Mouse (Mus musculus) thymus, postnatal 25 days (tissue): ENCODE measurements around the gene Tspan14.

Experiments
- DNase-seq: peaks from one replicate; pipeline ENCODE4 v3.0.0; 2022

Gene Tspan14

DNA sequence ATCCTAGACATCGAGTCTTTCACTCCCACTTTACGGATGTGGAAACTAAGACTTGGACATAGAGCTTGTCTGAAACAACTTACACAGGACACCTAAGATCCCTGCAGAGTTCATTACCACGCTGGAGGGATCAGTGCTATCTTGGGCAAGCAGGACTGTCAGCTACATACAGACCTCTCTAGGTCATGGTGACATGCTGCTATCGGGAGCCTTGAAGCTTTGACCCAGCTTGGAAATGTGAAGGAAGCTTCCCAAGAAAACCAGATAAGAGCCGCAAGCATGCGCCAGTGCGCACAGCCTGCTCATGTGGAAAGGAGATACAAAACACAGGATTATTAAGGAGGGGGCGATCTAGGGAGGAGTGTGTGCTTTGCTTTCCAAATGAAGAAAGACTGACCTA is 50.8 kb downstream of the Tspan14 start:
- no peak for DNase-seq

DNA sequence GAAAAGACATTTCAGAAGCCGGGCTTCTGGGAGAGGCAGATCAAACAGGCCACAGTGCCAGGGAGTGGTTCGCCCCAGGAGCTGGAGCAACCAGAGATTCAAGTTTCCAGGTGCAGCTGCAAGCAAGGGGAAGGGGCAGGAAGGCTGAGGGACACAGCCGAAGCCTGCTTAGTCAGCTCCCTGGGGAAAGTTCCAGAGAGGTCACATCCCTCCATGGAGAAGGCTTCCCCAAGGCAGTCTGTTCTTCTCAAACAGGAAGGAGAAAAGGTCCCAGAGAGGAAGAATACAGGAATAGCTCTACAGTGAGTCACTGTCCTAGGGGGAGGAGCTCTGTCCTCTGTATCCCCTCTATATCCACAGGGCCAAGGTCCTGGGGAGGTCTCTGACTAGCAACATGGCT is 51.9 kb downstream of the Tspan14 start:
- DNase-seq: no peak

DNA sequence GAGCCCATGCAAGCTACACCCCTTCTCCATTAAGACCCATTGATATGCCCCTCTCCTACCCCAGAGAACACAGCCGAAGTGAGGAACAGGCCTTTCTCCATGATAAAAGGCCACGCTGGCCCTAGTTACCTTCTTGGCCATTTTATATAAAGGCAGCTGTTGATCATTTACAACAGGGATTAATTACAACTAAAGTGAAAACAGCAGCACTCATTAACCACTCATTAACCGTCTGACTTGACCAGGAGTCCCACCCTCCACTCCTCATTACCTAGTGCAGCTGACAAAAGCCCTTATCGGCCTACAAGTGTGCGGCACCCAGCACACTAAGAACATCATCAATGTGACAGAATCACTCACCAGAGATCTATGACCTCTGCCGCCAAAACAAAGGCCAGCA is 52.9 kb downstream of the Tspan14 start:
- DNase-seq: no peak

DNA sequence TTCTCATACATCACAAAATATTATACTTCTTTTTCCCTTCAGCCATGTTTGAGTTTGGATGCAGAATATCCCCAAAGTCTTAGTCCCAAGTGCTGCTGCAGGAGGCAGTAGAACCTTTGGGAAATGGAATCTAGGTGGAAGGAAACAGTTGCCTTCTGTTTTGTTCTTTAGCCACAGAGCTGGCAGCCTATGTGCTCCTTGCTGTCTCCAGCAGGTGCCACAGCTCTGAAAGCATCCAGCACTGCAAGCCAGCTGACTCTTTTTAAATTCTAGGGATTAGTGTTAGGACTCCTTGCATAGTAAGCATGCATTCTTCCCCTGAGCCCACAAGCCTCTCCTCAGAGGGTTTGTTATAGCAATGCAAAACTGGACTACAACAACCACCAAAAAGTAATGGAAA is 55.1 kb downstream of the Tspan14 start:
- DNase-seq: no peak

DNA sequence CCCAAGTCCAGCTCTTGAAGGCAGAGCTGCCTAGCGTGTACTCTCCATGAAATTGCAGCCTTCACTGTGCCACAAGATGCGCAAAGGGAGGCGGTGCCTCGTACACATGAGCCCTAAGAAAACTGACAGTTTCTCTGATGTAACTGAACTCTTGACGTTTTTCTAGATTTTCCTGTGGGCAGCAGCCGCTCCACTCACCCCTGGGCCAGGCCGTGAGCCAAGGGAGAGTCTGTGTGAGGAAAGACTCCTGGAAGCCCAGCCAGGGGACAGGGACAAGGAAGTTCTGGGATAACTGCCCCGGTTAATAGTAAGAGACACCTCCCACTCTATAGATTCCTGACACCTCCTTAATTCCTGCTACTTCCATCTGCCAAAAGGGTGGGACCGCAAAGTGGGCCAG is 57.8 kb downstream of the Tspan14 start:
- no peak for DNase-seq

DNA sequence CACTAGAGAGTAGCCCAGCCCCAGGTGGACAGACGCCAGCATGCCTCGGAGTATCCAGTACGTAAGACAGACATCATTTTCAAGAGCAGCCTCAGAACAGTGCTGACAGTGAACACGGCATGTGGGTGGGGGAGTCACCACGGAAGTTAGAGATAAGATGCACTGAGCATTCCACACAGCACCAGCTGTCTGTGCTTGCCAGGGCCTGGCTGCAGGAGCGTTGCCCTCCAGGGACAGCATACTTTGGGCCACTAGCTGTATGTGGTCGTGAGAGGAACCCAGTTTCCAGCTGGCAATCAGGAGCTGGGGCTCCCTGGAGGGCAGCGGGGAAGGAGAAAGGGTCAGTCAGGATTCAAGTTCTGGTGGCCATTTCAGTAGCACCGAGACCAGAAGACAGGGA is 59.8 kb downstream of the Tspan14 start:
- no peak for DNase-seq

DNA sequence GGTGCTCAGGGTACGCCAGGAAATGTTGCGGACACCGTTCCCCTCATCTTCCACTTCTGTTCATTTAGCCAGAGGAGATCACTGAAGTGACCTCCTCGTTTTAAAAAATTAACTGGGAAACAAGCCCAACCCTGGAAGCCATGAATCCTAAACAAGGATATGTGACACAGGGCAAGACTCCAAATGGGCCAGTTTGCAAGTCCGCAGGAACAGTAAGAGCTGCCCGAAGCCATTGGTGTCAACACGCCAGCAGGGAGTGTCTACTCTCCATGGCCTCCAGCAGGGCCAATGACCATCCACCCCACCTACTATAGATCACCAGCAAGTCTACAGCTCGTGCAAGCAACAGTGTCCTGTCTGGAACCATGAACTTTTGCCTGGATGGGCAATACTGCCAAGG is 60.8 kb downstream of the Tspan14 start:
- no peak for DNase-seq

DNA sequence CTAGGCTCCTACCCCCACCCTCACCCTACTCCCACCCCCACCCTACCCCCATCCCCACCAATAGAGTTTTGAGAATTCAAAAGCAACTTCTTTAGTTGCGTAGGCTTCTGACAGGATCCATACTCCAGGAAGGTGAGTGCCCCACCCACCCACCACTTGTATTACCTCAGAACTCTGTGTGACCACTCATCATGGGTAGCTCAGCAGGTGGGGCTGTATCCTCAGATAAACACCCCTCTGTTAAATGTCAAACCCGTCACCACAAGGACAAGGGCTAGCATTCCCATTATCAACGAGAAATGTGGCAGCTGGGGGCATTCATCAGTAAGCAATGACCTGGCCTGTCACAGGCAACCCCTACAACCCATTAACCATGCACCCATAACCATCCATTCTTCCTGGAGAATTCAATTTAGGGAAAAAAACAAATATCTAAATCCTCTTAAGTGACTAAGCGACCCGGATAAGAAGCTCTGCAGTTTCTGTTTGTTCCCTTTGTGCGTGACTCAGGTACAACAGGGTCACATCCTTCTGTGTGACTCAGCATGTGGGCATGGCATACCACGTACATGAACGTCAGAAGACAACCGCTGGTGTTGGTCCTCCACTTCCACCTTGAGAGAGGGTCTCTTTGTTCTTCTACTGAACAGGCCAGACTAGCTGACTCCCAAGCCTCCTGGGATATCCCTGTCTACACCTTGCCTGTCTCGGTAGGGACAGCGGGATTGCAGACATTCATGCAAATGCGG is 64.1 kb downstream of the Tspan14 start:
- no peak for DNase-seq

DNA sequence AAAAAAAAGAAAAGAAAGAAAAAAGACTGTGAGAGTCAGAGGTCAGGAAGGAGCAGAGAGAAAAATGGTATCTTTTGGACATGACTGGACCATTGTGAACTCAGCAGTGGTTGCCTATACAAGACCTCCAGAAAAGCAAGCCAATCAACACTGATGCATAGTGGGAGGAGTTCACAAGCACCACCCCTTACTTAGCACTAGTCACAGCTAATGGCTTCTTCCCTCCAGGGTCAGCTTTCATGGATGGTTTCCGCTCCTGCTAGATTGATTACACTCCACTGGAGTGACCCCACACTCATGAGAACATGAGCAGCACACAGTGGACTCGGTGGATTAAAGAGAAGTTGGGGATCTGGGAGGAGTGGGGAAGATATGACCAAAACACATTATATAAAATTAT is 66.3 kb downstream of the Tspan14 start:
- DNase-seq: no peak

DNA sequence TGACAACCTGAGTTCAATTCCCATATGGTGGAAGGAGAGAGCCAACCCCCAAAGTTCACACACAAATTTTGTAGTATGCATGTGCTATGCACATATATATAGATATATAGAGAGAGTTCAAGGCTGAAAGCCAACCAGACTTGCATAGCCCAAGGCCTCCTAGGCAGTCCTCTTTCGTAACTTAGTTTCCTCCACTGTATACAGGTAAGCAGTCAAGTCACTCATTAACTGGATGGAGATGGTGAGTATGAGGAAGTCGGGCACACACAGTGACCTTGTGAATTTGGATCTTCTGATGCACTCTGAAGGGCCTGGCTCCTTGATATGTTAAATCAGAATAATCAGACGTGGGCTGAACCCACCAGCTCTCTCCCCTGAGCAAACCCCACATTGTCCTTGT is 68.7 kb downstream of the Tspan14 start:
- DNase-seq: no peak

DNA sequence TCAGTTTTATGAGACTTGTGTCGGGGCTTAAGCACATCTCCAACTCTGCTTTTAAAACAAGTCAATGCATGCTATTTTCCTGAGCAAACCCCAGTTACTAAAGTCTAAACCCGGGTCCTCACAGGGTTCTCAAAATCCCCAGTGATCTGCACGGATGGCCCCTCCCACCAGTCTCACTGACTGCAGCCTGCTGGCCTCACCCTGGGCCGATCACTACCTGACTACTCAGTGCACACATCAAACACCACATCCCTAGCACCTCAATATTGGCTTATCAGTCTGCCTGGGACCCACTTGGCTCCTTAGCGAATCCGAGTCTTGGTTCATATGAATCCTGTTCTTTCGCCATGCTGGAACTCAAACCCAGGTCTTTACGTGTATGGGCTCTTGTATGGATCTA is 70.9 kb downstream of the Tspan14 start:
- DNase-seq: no peak

DNA sequence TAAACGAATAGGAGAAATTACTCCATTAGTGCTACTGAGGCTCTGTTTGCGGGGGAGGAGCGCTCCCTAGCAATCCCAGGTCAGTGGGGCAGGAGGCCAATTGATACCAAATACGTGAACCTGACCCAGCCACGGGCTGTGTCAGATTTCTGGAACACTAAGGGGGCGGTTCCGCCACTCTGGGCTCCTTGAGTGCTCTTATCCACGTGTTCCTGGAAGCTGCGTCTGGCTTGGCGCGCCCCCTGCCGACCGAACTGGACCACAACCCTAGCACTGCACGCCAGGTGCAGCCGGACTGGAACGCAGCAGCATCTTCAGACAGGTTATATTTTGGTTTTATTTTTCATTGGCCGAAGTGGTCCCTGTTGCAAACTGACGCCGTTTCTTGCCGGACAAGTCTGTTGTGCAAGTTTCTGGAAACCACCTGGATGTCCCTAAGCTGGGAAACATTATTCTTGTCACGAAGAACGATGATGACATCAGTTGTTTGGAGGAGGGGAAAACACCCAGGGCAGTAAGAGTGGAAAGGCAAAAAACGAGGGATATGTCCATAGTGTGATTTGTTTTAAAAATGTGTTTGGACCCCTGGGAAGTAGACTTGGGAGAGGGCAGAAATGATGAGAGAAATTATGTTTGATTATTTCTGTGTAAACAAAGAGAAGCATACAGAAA is 71.9 kb downstream of the Tspan14 start:
- DNase-seq: peak; percentile 66

DNA sequence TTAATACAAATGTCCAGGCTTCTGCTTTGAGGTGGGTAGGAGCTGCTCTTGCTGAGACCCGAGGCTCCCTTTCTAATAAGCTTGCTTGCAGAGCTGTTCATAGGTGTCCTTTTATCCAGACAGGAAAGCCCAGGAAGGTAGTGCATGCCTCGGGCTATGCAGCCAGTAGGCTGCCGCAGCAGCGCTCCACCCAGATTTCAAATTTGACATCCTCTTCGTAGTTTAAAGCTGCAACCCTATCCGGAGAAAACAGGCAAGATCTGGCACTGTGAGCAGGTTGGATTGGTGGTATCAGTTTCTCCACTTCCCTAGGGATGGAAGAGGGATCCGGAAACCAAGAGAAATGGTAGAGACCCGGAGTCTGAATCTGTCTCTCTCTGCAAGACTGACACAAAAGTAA is 72.7 kb downstream of the Tspan14 start:
- DNase-seq: no peak

DNA sequence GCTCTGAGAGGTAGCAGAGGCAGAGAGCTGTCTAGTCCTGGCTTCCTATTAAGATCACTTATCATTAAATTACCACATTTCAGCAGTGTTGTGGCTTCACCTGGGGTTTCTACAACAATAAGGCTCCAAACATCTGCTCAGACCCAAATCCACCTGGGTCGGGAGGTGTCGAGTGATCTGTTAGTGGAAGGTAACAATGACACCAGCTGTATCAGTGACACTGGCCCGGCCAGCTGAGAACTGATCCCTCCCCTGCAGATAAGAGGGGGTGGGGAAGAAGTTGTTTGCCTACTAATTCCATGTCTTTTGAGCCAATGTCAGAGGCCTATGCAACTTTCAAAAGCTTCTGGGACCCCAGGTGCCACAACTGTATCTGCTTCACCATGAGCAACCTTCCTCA is 73.4 kb downstream of the Tspan14 start, which contains the start of gene Sh2d4b:
Gene Sh2d4b, minus strand, starts transcription at position 71 of the 400 bp plus-strand sequence.
- no peak for DNase-seq

DNA sequence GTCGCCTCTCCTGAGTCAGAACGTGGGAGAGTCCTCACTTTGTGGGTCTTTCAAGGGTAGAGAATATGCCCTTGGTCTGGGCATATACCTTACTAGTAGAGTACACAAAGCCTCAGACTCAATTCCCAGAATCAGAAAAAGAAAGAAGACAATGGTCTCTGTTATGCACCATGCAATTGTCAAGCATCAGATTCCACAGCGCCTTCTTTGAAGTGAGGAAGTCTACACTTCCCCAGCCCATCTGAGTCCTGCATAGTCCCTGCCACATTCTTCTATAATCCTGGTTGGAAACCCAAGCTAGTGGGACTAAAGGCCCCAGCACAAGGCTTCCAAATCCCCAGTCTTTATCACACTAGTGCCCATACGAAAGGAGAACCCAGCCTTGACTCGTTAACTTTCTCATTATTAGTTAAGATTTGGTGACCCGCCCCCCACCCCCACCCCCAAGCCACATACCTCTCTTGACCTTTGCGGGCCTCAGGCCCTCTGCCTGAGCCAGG is 74.2 kb downstream of the Tspan14 start:
- no peak for DNase-seq

DNA sequence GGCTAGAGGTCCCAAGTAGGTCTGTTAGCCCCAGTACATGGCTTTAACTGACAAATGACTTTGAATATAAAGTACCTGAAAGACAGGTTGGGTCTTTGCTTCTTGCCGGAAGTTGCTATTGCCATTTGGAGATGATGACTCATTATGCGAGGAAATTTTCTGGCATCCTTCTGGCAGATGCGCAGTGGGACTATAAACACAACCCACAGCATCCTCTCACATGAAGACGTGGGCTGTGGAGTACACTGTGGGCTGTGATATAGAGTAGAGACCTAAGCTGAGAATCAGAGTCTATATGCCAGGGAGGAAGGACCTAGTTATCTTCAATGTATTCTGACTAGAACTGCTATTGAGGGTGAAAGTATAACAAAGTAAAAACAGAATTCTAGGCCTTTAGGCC is 75.1 kb downstream of the Tspan14 start:
- no peak for DNase-seq

DNA sequence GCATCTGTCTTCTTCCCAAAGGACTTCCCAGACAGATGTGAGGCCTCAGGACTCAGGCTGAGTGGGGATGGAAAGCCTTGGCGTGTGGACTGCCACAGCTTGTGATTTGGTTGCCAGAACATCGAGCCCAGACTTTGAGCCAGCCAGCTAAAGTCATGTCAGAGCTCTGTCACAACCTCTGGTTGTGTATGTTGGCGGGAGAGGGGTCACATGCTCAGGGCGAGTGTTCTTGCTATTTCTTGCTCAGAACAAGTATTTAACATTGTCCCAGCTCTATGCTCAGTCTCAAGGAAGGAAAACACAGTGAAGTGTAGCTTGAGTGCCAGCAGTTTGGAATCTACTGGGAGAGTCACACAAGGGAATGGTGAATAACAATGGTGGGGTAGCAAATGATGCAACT is 76.9 kb downstream of the Tspan14 start:
- no peak for DNase-seq

DNA sequence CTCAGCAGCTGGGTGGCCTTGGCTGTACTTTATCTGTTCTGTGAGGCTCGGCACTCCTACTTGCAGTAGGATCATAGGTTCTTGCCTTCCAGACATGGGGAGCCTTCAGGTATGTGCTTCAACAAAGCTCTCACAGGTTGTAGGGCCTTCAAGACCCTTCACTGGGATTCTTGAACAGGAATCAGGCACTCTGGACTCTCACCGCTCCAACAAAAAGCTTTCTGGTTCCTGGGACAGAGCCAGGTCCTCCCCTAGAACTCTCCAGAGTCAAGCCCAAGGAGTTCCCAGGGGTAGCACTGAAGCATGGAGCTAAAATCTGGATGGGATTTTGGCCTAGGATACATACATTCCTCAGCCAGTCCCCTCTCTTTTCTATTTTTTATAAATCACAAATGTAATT is 77.4 kb downstream of the Tspan14 start:
- no peak for DNase-seq

DNA sequence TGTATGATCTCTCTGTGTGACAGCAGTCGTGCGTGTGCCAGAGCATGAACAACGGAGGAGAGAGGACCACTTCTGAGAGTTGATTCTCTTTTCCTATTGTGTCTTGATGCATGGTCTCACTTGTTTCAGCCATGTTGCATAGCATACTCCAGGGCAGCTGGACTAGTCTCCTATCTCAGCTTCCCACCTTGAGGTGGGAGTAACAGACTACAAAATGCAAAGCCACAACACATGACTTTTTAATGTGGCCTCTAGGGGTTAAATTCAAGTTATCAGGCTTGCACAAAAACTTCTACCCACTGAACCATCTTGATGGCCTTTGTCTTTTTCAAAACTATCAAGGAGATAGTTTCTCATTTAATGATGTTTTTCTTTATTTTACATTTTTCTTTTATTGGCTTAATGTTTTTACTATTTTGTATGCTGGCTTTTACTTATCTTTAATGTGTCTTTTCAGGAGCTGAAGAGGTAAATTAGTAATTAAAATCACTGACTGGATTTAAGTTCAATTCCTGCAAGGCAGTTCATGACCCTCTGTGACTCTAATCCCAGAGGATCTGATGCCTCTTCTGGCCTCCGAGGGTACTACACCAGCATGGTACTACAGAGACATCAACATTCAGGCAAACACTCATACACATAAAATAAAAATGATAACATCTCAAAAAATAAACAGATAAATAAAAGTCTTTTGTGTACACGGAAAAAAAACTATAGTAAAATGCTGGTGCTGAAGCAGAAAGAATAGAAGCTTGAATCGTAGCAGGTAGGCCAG is 80.0 kb downstream of the Tspan14 start:
- peak; percentile 12 for DNase-seq

DNA sequence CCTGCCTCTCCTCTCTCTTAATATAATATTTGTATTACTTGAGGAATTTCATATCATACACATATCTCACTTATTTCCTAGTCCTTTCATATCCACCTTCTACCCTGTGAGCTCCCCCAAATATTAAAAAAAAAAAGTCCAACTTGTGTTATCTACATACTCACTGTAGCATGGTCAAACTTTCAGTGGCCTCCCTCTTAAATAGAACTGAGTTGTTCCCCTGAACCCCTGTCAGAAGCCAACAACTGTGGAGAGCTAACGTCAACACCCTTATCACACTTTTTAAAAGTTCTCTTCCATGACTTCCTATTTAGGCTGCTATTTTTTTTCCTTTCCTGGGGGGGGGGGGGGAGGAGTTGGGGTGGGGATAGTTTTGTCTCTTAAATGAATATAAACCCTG is 80.9 kb downstream of the Tspan14 start:
- no peak for DNase-seq

DNA sequence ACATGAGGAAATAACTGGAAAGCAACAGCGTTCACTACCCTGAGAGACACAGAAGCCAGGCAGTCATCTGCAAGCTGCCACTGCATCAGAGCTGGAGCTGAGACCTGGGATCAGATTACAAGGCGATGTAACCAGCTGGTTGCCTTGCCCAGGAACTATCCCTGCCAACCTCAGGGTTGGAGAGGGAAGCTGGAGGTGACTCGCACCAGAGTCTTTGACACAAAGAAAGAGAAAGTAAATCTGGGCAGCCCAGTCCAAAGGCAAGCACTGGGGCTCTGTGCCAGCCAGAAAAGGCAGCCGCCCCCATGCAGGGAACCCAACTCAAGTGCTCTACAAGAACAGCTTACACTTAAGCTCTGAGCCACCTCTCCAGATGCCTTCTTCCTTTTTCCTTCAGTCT is 81.4 kb downstream of the Tspan14 start:
- DNase-seq: no peak

DNA sequence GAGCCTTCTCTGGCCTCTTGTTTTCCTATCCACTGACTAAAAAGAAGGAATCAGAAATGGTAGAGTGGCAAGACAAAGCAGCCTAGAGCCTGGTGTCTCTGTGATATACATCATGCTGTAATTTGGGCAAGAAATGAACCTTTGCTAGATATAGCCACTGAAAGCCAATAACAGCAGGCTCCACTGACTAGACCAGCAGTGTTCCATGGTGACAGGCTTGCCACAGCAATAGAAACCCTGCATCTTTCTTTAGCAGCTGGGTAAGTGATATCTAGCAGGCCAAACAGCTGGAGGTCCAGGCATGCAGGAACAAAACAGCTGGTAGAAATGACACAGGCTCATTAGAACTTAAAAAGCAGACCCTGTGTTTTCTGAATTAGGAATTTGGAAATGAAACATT is 92.0 kb downstream of the Tspan14 start:
- DNase-seq: no peak

DNA sequence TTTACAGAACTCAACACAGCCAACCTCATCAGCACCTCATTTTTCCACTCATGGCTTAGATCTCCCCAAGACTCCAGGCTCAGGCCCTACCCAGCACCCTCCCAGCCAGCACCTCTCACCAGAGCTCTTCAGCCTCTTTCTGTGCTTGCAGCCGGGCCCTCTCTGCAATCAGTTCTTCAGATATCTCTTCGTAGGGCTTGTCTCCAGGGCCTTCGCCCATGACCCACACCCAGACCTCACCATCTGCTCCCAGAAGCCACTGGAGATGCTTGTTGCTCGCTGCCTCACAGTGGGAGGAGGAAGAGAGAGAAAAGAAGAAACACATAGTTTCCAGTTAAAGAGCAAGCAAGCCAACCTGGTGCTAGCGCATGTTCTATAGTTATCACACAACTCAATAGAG is 92.6 kb downstream of the Tspan14 start:
- DNase-seq: no peak

DNA sequence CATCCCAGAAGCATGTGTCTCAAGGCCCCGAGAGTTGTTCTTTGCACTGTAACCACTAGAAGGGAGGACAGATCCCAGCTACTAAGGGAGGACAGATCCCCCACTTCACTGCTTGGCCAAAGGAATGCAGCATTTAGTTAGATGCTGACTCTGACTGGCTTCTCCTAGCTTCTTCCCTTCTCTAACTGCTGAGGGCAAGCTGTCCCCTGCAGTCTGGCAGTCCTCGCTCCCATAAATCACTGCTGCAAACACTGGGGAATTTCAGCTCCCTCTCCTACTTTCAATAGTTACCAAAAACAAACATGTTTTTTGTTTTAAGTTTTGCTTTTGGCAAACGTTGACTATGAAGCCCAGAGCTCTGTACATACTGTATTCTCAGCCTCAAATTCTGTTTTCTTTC is 96.0 kb downstream of the Tspan14 start:
- DNase-seq: no peak
